Mouse (Mus musculus): Measurements from ENCODE around the gene Bach1. TPM values are rescaled to one million over a fixed set of nuclear protein-coding genes. Genes with fewer than 3 reads are reported as not detected.

Bach1 gene
- polyA plus RNA-seq, 1 experiment, result 4.9 TPM

DNA sequence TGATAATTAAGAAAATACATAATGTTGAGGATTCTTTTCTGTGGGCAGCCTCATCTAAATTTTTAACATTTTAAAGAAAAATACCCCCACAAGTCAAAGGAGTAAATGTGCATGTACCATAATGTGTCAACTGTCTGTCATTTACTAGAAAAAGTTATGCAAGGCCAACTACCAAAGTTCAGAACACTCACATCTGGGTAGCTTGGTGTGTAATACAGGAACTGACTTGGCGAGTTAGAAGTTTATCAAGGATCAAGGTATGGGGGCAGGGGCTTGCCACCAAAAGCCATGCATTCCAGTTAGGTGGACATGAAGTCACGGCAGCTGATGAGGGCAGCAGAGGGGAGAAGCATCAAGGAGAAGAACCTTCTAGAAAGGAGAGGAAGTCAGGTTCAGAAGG, 13.2 kb downstream of the Bach1 start:
- H3K79me3 ChIP-seq (ENCODE audit: low read depth), result peaks cover 94% of the 10 kb centered on the region
- no peak for TF ChIP-seq MYOG (IDR thresholded peaks at IDR 0.05; ENCODE audit: control insufficient read depth, extremely low read depth, insufficient read length)
- peaks cover 99% of the 10 kb centered on the region for H3K79me2 ChIP-seq (ENCODE audit: control insufficient read depth, insufficient read depth)
- peaks cover 18% of the 10 kb centered on the region for H3K36me3 ChIP-seq (ENCODE audit: control insufficient read depth, insufficient read depth)
- H3K4me3 ChIP-seq (ENCODE audit: insufficient read depth, poor library complexity, severe bottlenecking), result no peak overlapping the region
- H3ac ChIP-seq (ENCODE audit: control insufficient read depth, insufficient read length, low read depth), result no peak overlapping the region
- H3K27me3 ChIP-seq (ENCODE audit: control insufficient read depth, insufficient read depth, insufficient read length), result no peaks in the 10 kb centered on the region

DNA sequence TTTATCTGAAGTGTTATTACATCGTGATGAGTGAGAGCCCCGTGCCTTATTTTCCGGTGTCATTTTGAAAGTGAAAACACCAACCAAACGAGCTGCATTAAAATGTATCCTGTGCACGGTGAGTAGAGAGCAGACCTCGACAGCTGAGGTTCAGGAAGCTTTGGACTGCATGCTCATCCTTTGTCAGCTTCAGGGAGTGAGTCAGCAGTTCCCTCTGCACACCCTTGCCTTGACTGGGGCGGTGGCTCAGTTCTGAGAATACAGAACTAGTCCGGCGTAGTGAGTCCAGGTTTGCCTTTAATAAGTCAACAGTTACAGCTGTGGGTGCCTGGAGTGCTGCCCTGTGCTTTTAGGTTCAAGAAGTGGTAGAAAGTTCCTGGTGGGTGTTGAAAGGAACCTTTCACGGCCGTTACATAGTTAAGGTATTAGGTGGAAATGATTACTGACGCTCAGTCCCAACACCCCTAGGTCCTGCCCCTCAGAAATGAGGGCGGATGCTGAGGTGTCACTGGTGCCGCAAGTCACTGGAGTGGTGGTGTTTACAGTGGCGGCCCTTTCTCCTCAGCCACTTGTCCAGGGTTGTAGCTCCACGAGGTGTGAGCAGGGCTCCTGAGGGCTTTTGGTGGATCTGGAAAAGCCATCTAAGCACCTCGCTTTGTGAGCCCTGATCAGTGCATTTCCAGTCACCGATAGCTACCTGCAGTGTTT, 14.4 kb downstream of the Bach1 start:
- H3K79me2 ChIP-seq (ENCODE audit: control insufficient read depth, insufficient read depth), result peaks cover 99% of the 10 kb centered on the region
- no peaks in the 10 kb centered on the region for H3K27me3 ChIP-seq (ENCODE audit: control insufficient read depth, insufficient read depth, insufficient read length)
- H3K4me3 ChIP-seq (ENCODE audit: insufficient read depth, poor library complexity, severe bottlenecking), result no peak overlapping the region
- peaks cover 24% of the 10 kb centered on the region for H3K36me3 ChIP-seq (ENCODE audit: control insufficient read depth, insufficient read depth)
- H3K79me3 ChIP-seq (ENCODE audit: low read depth), result peaks cover 93% of the 10 kb centered on the region
- TF ChIP-seq MYOG (IDR thresholded peaks at IDR 0.05; ENCODE audit: control insufficient read depth, extremely low read depth, insufficient read length) (no peak), MYOD1 (IDR thresholded peaks at IDR 0.05; ENCODE audit: control insufficient read depth, insufficient read length, low read depth) (no peak), CTCF (IDR thresholded peaks at IDR 0.05; ENCODE audit: control insufficient read depth, insufficient read depth, insufficient read length) (no peak), USF1 (IDR thresholded peaks at IDR 0.05; ENCODE audit: low read depth) (no peak), FOSL1 (IDR thresholded peaks at IDR 0.05; ENCODE audit: insufficient read depth, low read length, poor library complexity, severe bottlenecking) (no peak), CEBPB (IDR thresholded peaks at IDR 0.05; ENCODE audit: low read depth) (no peak), MAX (IDR thresholded peaks at IDR 0.05) (no peak)
- no peak overlapping the region for H3ac ChIP-seq (ENCODE audit: control insufficient read depth, insufficient read length, low read depth)

DNA sequence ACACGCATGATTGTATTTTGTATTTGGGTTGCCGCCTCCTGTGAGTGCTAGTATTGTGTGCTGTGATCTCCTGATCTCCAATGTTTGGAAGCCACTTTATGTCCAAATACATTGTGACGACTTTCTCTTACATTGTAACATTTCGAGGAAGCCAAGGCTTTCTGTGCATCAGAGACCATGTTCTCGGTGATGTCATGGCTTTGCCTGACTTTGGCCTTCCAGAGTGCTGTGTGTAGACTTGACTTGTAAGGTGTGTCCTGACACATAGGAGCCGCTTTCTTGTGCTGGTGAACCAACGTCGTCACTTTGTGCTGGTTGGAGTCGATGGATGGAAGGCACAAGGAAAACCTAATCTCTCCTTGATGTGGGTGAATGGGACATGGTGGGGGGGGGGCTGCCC, 15.8 kb downstream of the Bach1 start:
- H3K79me2 ChIP-seq (ENCODE audit: control insufficient read depth, insufficient read depth), result peaks cover 99% of the 10 kb centered on the region
- H3K4me3 ChIP-seq (ENCODE audit: insufficient read depth, poor library complexity, severe bottlenecking), result no peak overlapping the region
- TF ChIP-seq MYOG (IDR thresholded peaks at IDR 0.05; ENCODE audit: control insufficient read depth, extremely low read depth, insufficient read length), result no peak
- no peak for TF ChIP-seq CTCF (IDR thresholded peaks at IDR 0.05; ENCODE audit: control insufficient read depth, insufficient read depth, insufficient read length)
- no peak for TF ChIP-seq MAX (IDR thresholded peaks at IDR 0.05)
- TF ChIP-seq FOSL1 (IDR thresholded peaks at IDR 0.05; ENCODE audit: insufficient read depth, low read length, poor library complexity, severe bottlenecking), result no peak
- TF ChIP-seq MYOD1 (IDR thresholded peaks at IDR 0.05; ENCODE audit: control insufficient read depth, insufficient read length, low read depth), result no peak
- no peak for TF ChIP-seq CEBPB (IDR thresholded peaks at IDR 0.05; ENCODE audit: low read depth)
- TF ChIP-seq USF1 (IDR thresholded peaks at IDR 0.05; ENCODE audit: low read depth), result no peak
- no peak overlapping the region for H3ac ChIP-seq (ENCODE audit: control insufficient read depth, insufficient read length, low read depth)
- H3K36me3 ChIP-seq (ENCODE audit: control insufficient read depth, insufficient read depth), result peaks cover 36% of the 10 kb centered on the region
- no peaks in the 10 kb centered on the region for H3K27me3 ChIP-seq (ENCODE audit: control insufficient read depth, insufficient read depth, insufficient read length)
- H3K79me3 ChIP-seq (ENCODE audit: low read depth), result peaks cover 91% of the 10 kb centered on the region

DNA sequence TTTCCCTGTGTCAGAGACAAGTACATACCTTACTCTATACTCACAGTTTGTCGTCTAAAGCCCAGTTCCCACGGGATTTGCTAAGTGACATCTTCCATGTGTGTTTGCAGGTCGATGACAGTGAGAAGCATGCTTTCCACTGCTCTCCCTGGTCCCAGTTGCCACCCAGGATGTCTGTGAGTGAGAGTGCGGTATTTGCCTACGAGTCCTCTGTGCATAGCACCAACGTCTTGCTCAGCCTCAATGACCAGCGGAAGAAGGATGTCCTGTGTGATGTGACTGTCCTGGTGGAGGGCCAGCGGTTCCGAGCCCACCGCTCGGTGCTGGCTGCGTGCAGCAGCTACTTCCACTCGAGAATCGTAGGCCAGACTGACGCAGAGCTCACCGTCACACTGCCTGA, 16.5 kb downstream of the Bach1 start:
- H3K27me3 ChIP-seq (ENCODE audit: control insufficient read depth, insufficient read depth, insufficient read length), result no peaks in the 10 kb centered on the region
- H3K79me2 ChIP-seq (ENCODE audit: control insufficient read depth, insufficient read depth), result peaks cover 99% of the 10 kb centered on the region
- no peak overlapping the region for H3K4me3 ChIP-seq (ENCODE audit: insufficient read depth, poor library complexity, severe bottlenecking)
- TF ChIP-seq MAX (IDR thresholded peaks at IDR 0.05) (no peak), MYOG (IDR thresholded peaks at IDR 0.05; ENCODE audit: control insufficient read depth, extremely low read depth, insufficient read length) (no peak), FOSL1 (IDR thresholded peaks at IDR 0.05; ENCODE audit: insufficient read depth, low read length, poor library complexity, severe bottlenecking) (no peak), USF1 (IDR thresholded peaks at IDR 0.05; ENCODE audit: low read depth) (no peak), CEBPB (IDR thresholded peaks at IDR 0.05; ENCODE audit: low read depth) (no peak), MYOD1 (IDR thresholded peaks at IDR 0.05; ENCODE audit: control insufficient read depth, insufficient read length, low read depth) (no peak), CTCF (IDR thresholded peaks at IDR 0.05; ENCODE audit: control insufficient read depth, insufficient read depth, insufficient read length) (no peak)
- H3ac ChIP-seq (ENCODE audit: control insufficient read depth, insufficient read length, low read depth), result no peak overlapping the region
- H3K36me3 ChIP-seq (ENCODE audit: control insufficient read depth, insufficient read depth), result peaks cover 37% of the 10 kb centered on the region
- peaks cover 90% of the 10 kb centered on the region for H3K79me3 ChIP-seq (ENCODE audit: low read depth)

DNA sequence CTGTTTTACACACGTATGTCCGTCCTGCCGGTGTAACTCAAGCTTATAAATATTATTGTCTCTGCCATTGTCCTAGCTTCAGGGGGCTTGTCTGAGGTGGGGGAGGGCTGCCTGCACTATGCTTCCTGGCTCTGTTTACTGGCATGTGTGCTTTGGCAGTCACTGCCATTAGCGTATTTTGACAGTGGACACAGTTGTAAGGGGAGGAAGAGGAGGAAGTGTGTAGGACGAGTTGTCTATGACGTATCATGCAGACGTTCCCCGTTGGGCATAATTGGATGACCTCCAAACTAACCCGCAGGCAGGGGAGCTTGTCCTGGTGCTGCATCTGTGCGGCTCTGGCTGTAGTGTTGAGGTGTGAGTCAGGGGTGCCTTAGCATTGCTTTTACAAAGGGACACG, 17.5 kb downstream of the Bach1 start:
- peaks cover 99% of the 10 kb centered on the region for H3K79me2 ChIP-seq (ENCODE audit: control insufficient read depth, insufficient read depth)
- H3K79me3 ChIP-seq (ENCODE audit: low read depth), result peaks cover 86% of the 10 kb centered on the region
- H3K4me3 ChIP-seq (ENCODE audit: insufficient read depth, poor library complexity, severe bottlenecking), result no peak overlapping the region
- H3K27me3 ChIP-seq (ENCODE audit: control insufficient read depth, insufficient read depth, insufficient read length), result no peaks in the 10 kb centered on the region
- H3ac ChIP-seq (ENCODE audit: control insufficient read depth, insufficient read length, low read depth), result no peak overlapping the region
- peaks cover 42% of the 10 kb centered on the region for H3K36me3 ChIP-seq (ENCODE audit: control insufficient read depth, insufficient read depth)
- TF ChIP-seq CEBPB (IDR thresholded peaks at IDR 0.05; ENCODE audit: low read depth), result no peak
- TF ChIP-seq MAX (IDR thresholded peaks at IDR 0.05), result no peak
- no peak for TF ChIP-seq CTCF (IDR thresholded peaks at IDR 0.05; ENCODE audit: control insufficient read depth, insufficient read depth, insufficient read length)
- no peak for TF ChIP-seq MYOD1 (IDR thresholded peaks at IDR 0.05; ENCODE audit: control insufficient read depth, insufficient read length, low read depth)
- TF ChIP-seq FOSL1 (IDR thresholded peaks at IDR 0.05; ENCODE audit: insufficient read depth, low read length, poor library complexity, severe bottlenecking), result no peak
- no peak for TF ChIP-seq MYOG (IDR thresholded peaks at IDR 0.05; ENCODE audit: control insufficient read depth, extremely low read depth, insufficient read length)
- no peak for TF ChIP-seq USF1 (IDR thresholded peaks at IDR 0.05; ENCODE audit: low read depth)

Measured in C2C12 (cell line).